Mouse (Mus musculus): ENCODE results near the gene 1600015I10Rik.

GRCm38 (mm10) chr6:48982305-48982704 is 52.6 kb downstream of the 1600015I10Rik start:
- TF ChIP-seq CTCF (IDR thresholded peaks at IDR 0.05; ENCODE audit: extremely low read depth, insufficient read length, insufficient replicate concordance, low read depth, low read length) = no peak
- TF ChIP-seq POLR2A (IDR thresholded peaks at IDR 0.05; ENCODE audit: low read depth, low read length) = no peak

All from small intestine, adult 2 months (tissue).